Mouse (Mus musculus) bone marrow, adult 2 months (tissue): ENCODE data around the gene Iqca.

Experiments
- CTCF ChIP-seq: fragments of 200-500 bp; IDR thresholded peaks from 2 replicates; pipeline ENCODE4 v1.5.1; 2011; ENCODE audit warnings: low read length, control low read depth; ENCODE audit not compliant: control insufficient read depth, insufficient read depth
- POLR2A ChIP-seq: fragments of 200-500 bp; IDR thresholded peaks from 2 replicates; pipeline ENCODE4 v1.6.1; 2011; ENCODE audit warnings: low read depth, mild to moderate bottlenecking, control low read depth, low read length, borderline replicate concordance; ENCODE audit not compliant: control insufficient read depth

DNA sequence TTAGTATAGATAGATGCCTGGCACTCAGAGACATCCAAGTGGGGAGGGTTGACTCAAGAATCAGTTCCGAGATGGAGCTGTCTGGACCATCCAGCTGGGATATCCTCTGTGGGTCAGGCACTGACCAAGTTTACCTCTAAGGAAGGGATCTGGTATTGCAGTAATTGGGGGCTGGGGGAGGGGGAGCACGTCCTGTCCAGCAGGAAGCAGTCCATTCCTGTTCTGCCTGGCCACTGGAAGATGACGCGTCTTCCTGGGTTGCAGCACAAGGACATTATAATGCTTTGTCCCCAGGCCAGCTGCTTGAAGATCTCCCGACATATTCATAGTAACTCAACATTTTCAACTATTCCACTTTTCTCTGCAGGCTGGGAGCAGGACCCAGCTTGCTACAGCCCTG lies 48.0 kb upstream of the Iqca start:
- TF ChIP-seq CTCF = no peak
- no peak for TF ChIP-seq POLR2A
